Mouse (Mus musculus) liver, embryonic 18 days (tissue): ENCODE results near the gene Micall1. TPM values are rescaled to one million over a fixed set of nuclear protein-coding genes. Genes with fewer than 3 reads are reported as not detected.

Experiments
- polyA plus RNA-seq: library from polyadenylated mRNA; depleted of rRNA; stranded (reverse); fragments of >200 nt; gene quantifications from 2 replicates; pipeline ENCODE4 v1.2.3, GENCODE M21; 2012; rRNA removed

The Micall1 gene
- 2.0 and 2.6 TPM in 2 replicates for polyA plus RNA-seq

GRCm38 (mm10) chr15:79108421-79109320, at the start of gene Micall1:
Micall1 (plus strand) TSS chr15:79108898.

GRCm38 (mm10) chr15:79062376-79063159, 46.1 kb upstream of the Micall1 start, which contains the start of gene Ankrd54:
Ankrd54 (minus strand) TSS chr15:79062893.

GRCm38 (mm10) chr15:79074913-79075532, 33.7 kb upstream of the Micall1 start, which contains the start of gene Eif3l:
Eif3l (plus strand) TSS chr15:79075179.

GRCm38 (mm10) chr15:79140866-79141565, 32.3 kb downstream of the Micall1 start, which contains the start of the genes Polr2f and 1700088E04Rik:
Polr2f (plus strand) TSS chr15:79141009.
1700088E04Rik (minus strand) TSS chr15:79141253.

GRCm38 (mm10) chr15:79165140-79165539, 56.4 kb downstream of the Micall1 start, which contains the start of gene Sox10:
Sox10 (minus strand) TSS chr15:79165240.

Other genes with a start within 250 kb of the Micall1 start
- 16.7 and 19.6 TPM in 2 replicates for gene Gga1, start 231.7 kb upstream of the Micall1 start, polyA plus RNA-seq
- gene Gm49510, start 209.2 kb upstream of the Micall1 start, polyA plus RNA-seq = not detected in 2 replicates
- 15.3 and 18.9 TPM in 2 replicates for gene Sh3bp1, start 209.1 kb upstream of the Micall1 start, polyA plus RNA-seq
- 3.1 and 3.6 TPM in 2 replicates for gene Pdxp, start 195.0 kb upstream of the Micall1 start, polyA plus RNA-seq
- 103 and 125 TPM in 2 replicates for gene Lgals1, start 182.2 kb upstream of the Micall1 start, polyA plus RNA-seq
- gene Nol12, start 174.0 kb upstream of the Micall1 start, polyA plus RNA-seq = 9.5 and 10.2 TPM in 2 replicates
- 16.3 and 19.3 TPM in 2 replicates for gene Triobp, start 161.2 kb upstream of the Micall1 start, polyA plus RNA-seq
- gene H1f0, start 80.4 kb upstream of the Micall1 start, polyA plus RNA-seq = 93.6 and 124 TPM in 2 replicates
- 0.15 and 0.18 TPM in 2 replicates for gene Galr3, start 67.0 kb upstream of the Micall1 start, polyA plus RNA-seq
- 22.1 TPM in 2 replicates for gene Ankrd54, start 46.0 kb upstream of the Micall1 start, polyA plus RNA-seq
- gene Eif3l, start 33.7 kb upstream of the Micall1 start, polyA plus RNA-seq = 72.6 and 76.3 TPM in 2 replicates
- gene Polr2f, start 32.1 kb downstream of the Micall1 start, polyA plus RNA-seq = 67.7 and 70.2 TPM in 2 replicates
- gene 1700088E04Rik, start 32.4 kb downstream of the Micall1 start, polyA plus RNA-seq = 0.63 and 0.97 TPM in 2 replicates
- gene Sox10, start 56.3 kb downstream of the Micall1 start, polyA plus RNA-seq = 0.74 and 1.3 TPM in 2 replicates
- 22.5 and 27.9 TPM in 2 replicates for gene Pick1, start 120.3 kb downstream of the Micall1 start, polyA plus RNA-seq
- 0.17 and 0.19 TPM in 2 replicates for gene Gm49486, start 120.5 kb downstream of the Micall1 start, polyA plus RNA-seq
- gene Slc16a8, start 145.9 kb downstream of the Micall1 start, polyA plus RNA-seq = 0.01 and 0.02 TPM in 2 replicates
- 4.3 and 4.9 TPM in 2 replicates for gene Baiap2l2, start 176.6 kb downstream of the Micall1 start, polyA plus RNA-seq
- gene Pla2g6, start 219.5 kb downstream of the Micall1 start, polyA plus RNA-seq = 22.0 and 25.6 TPM in 2 replicates
- 15.1 and 22.6 TPM in 2 replicates for gene Maff, start 237.7 kb downstream of the Micall1 start, polyA plus RNA-seq